Mouse (Mus musculus) kidney, adult 9 months (tissue): Measurements from ENCODE around the gene Slc16a6.

Experiments
- DNase-seq: peaks from one replicate; pipeline ENCODE4 v3.0.0; 2022

Gene Slc16a6

GRCm38 (mm10) chr11:109410197-109410980, 63.0 kb downstream of the Slc16a6 start:
- DNase-seq, result no peak

GRCm38 (mm10) chr11:109406431-109406830, 67.0 kb downstream of the Slc16a6 start:
- DNase-seq, result no peak
